Mouse (Mus musculus) liver, postnatal 0 days (tissue): ENCODE data around the gene Letmd1. TPM values are rescaled to one million over a fixed set of nuclear protein-coding genes. Genes with fewer than 3 reads are reported as not detected.
A peak's percentile ranks its signal among the peaks of the same experiment; 100 is the strongest.

Source experiments
- ATAC-seq: fragments of 200-750 bp; cut with Nextera tagmentation; 2 replicates; pipeline ENCODE4 v1.8.0; 2017; ENCODE audit warnings: mild to moderate bottlenecking, moderate library complexity
- DNase-seq: peaks from one replicate; pipeline ENCODE4 v3.0.0-alpha.2; 2016
- H3K27ac ChIP-seq: fragments of 300-500 bp; sonication (generic); 2 replicates; pipeline ENCODE4 v1.5.1; 2014; ENCODE audit warnings: antibody characterized with exemption, moderate library complexity, mild to moderate bottlenecking, low read depth
- H3K27me3 ChIP-seq: fragments of 300-500 bp; sonication (generic); 2 replicates; pipeline ENCODE4 v1.6.1; 2014; ENCODE audit warnings: low read length, control low read depth, mixed read lengths; ENCODE audit not compliant: insufficient read depth
- H3K36me3 ChIP-seq: fragments of 300-500 bp; sonication (generic); replicated peaks from 2 replicates; pipeline ENCODE4 v1.6.1; 2014; ENCODE audit warnings: mild to moderate bottlenecking, control low read depth, low read length, moderate library complexity, mixed read lengths; ENCODE audit not compliant: insufficient read depth
- H3K4me1 ChIP-seq: fragments of 300-500 bp; sonication (generic); 2 replicates; pipeline ENCODE4 v1.6.1; 2014; ENCODE audit warnings: antibody characterized with exemption, mild to moderate bottlenecking, control low read depth; ENCODE audit not compliant: insufficient read depth
- H3K4me2 ChIP-seq: fragments of 300-500 bp; sonication (generic); 2 replicates; pipeline ENCODE4 v1.6.1; 2014; ENCODE audit warnings: low read depth, mild to moderate bottlenecking, low read length, moderate library complexity, mixed read lengths
- H3K4me3 ChIP-seq: fragments of 300-500 bp; sonication (generic); 2 replicates; pipeline ENCODE4 v1.5.1; 2014; ENCODE audit warnings: low read depth, low read length
- H3K9ac ChIP-seq: fragments of 300-500 bp; sonication (generic); replicated peaks from 2 replicates; pipeline ENCODE4 v1.6.1; 2014; ENCODE audit warnings: mild to moderate bottlenecking, moderate library complexity
- H3K9me3 ChIP-seq: fragments of 300-500 bp; sonication (generic); 2 replicates; pipeline ENCODE4 v1.6.1; 2016; ENCODE audit warnings: mild to moderate bottlenecking, control low read depth, low read length, mixed read lengths
- CTCF ChIP-seq: sonication (generic); IDR thresholded peaks from 2 replicates; pipeline ENCODE4 v1.5.1; 2016; ENCODE audit warnings: antibody characterized with exemption, low read depth
- EP300 ChIP-seq: IDR thresholded peaks from 2 replicates; pipeline ENCODE4 v1.6.1; 2016; ENCODE audit warnings: antibody characterized with exemption, low read depth, mild to moderate bottlenecking
- WGBS: fragments of 180-500 bp; shearing (Covaris S2); extraction: QIAGEN DNeasy Blood & Tissue Kit; methylation state at CpG from one replicate; pipeline ENCODE4 v1.1.7; 2014; ENCODE audit not compliant: insufficient replicate concordance; 5-methylcytosine and 5-hydroxymethylcytosine counted together
- polyA plus RNA-seq: library from polyadenylated mRNA; unstranded; fragments of >200 nt; fragmentation: Nextera tagmentation; extraction: Ambion mirVana; gene quantifications from 2 replicates; pipeline ENCODE4 v1.2.1, GENCODE M21; 2015

Gene Letmd1
- polyA plus RNA-seq, 1 experiment from 2014 or later: 16.3 TPM

GRCm38 (mm10) chr15:100429959-100430565 is 38.8 kb upstream of the Letmd1 start:
- H3K27ac ChIP-seq: no peak overlapping the region
- ATAC-seq: no peak
- no peak overlapping the region for H3K9ac ChIP-seq
- no peaks in the 10 kb centered on the region for H3K27me3 ChIP-seq
- 60% methylated on average over 11 of the region's 11 CpGs for WGBS
- no peak overlapping the region for H3K4me2 ChIP-seq
- H3K4me1 ChIP-seq: peaks cover 3% of the 10 kb centered on the region; the same call in 1 of the 2 replicates
- no peak overlapping the region for H3K4me3 ChIP-seq
- DNase-seq: no peak
- no peak for TF ChIP-seq CTCF
- TF ChIP-seq EP300: no peak
- no peaks in the 10 kb centered on the region for H3K36me3 ChIP-seq
- H3K9me3 ChIP-seq: no peaks in the 10 kb centered on the region

GRCm38 (mm10) chr15:100433234-100433633 is 35.6 kb upstream of the Letmd1 start:
- TF ChIP-seq CTCF: no peak
- peak; percentile 49 for TF ChIP-seq EP300
- DNase-seq (no peak), ATAC-seq (peak; percentile 82)
- Histone ChIP-seq H3K9ac (no peak overlapping the region), H3K4me1 (peaks cover 9% of the 10 kb centered on the region; the same call in 1 of the 2 replicates), H3K27ac (no peak overlapping the region), H3K4me3 (no peak overlapping the region), H3K9me3 (no peaks in the 10 kb centered on the region), H3K36me3 (no peaks in the 10 kb centered on the region), H3K27me3 (no peaks in the 10 kb centered on the region), H3K4me2 (no peak overlapping the region)
- WGBS: 57% methylated on average over 4 of the region's 4 CpGs

GRCm38 (mm10) chr15:100436112-100436511 is 32.7 kb upstream of the Letmd1 start:
- no peak for DNase-seq
- Histone ChIP-seq H3K36me3 (no peaks in the 10 kb centered on the region), H3K4me1 (peaks cover 9% of the 10 kb centered on the region; the same call in 1 of the 2 replicates), H3K27ac (0 out of 2 replicates have a peak overlapping the region, but pooled peaks have one; percentile 44), H3K27me3 (no peaks in the 10 kb centered on the region), H3K4me2 (no peak overlapping the region), H3K4me3 (no peak overlapping the region), H3K9me3 (no peaks in the 10 kb centered on the region), H3K9ac (no peak overlapping the region)
- 33% methylated on average over 4 of the region's 4 CpGs for WGBS
- no peak for TF ChIP-seq CTCF
- TF ChIP-seq EP300: no peak
- ATAC-seq: peak; percentile 43; the same call in 1 of the 2 replicates

- ATAC-seq (peak; percentile 35; the same call in 1 of the 2 replicates), DNase-seq (no peak)
- WGBS: 57% methylated on average over 10 of the region's 10 CpGs
- no peak overlapping the region for H3K4me2 ChIP-seq
- no peak overlapping the region for H3K4me3 ChIP-seq
- H3K4me1 ChIP-seq: peaks cover 9% of the 10 kb centered on the region; the same call in 1 of the 2 replicates
- 0 out of 2 replicates have a peak overlapping the region, but pooled peaks have one; percentile 44 for H3K27ac ChIP-seq
- TF ChIP-seq CTCF (no peak), EP300 (no peak)
- no peaks in the 10 kb centered on the region for H3K36me3 ChIP-seq
- no peaks in the 10 kb centered on the region for H3K27me3 ChIP-seq
- H3K9me3 ChIP-seq: no peaks in the 10 kb centered on the region
- no peak overlapping the region for H3K9ac ChIP-seq
Measured at GRCm38 (mm10) chr15:100436518-100436917, 32.3 kb upstream of the Letmd1 start.

- peak; percentile 97 for ATAC-seq
- 2% methylated on average over 21 of the region's 31 CpGs for WGBS
- peak overlapping the region; percentile 42 for H3K4me3 ChIP-seq
- H3K27me3 ChIP-seq: no peaks in the 10 kb centered on the region
- no peaks in the 10 kb centered on the region for H3K36me3 ChIP-seq
- no peaks in the 10 kb centered on the region for H3K9me3 ChIP-seq
- peak; percentile 87 for DNase-seq
- peak overlapping the region; percentile 63 for H3K9ac ChIP-seq
- peak overlapping the region; percentile 78 for H3K4me2 ChIP-seq
- TF ChIP-seq CTCF (no peak), EP300 (no peak)
- H3K27ac ChIP-seq: peak overlapping the region; percentile 76
- H3K4me1 ChIP-seq: peaks cover 9% of the 10 kb centered on the region
Measured at GRCm38 (mm10) chr15:100443126-100443922, 25.5 kb upstream of the Letmd1 start.

- no peaks in the 10 kb centered on the region for H3K36me3 ChIP-seq
- DNase-seq: no peak
- ATAC-seq: no peak
- H3K27ac ChIP-seq: no peak overlapping the region
- H3K4me1 ChIP-seq: peaks cover 9% of the 10 kb centered on the region
- no peak for TF ChIP-seq CTCF
- TF ChIP-seq EP300: no peak
- H3K27me3 ChIP-seq: no peaks in the 10 kb centered on the region
- H3K4me2 ChIP-seq: no peak overlapping the region
- WGBS: 26% methylated on average over 2 of the region's 2 CpGs
- H3K9ac ChIP-seq: no peak overlapping the region
- H3K4me3 ChIP-seq: no peak overlapping the region
- no peaks in the 10 kb centered on the region for H3K9me3 ChIP-seq
Measured at GRCm38 (mm10) chr15:100446887-100447286, 21.9 kb upstream of the Letmd1 start.
